Mouse (Mus musculus) kidney, embryonic 16.5 days (tissue): Measurements from ENCODE around the gene Olfr54. TPM values are rescaled to one million over a fixed set of nuclear protein-coding genes. Genes with fewer than 3 reads are reported as not detected.
"Not testable (repeated sequence)": the region's sequence is repeated elsewhere in the genome, so short reads cannot be mapped to it uniquely, and the experiment has no call there.

Experiments used
- ATAC-seq: fragments of 200-750 bp; cut with Nextera tagmentation; 2 replicates; pipeline ENCODE4 v1.8.0; 2017; ENCODE audit warnings: moderate TSS enrichment; ENCODE audit not compliant: low FRiP score, low TSS enrichment
- H3K27ac ChIP-seq: fragments of 300-500 bp; sonication (generic); 2 replicates; pipeline ENCODE4 v1.5.1; 2014; ENCODE audit warnings: low read length
- H3K27me3 ChIP-seq: fragments of 300-500 bp; sonication (generic); 2 replicates; pipeline ENCODE4 v1.6.1; 2014; ENCODE audit warnings: low read length, control low read depth, mixed read lengths; ENCODE audit not compliant: insufficient read depth
- H3K36me3 ChIP-seq: fragments of 300-500 bp; sonication (generic); 2 replicates; pipeline ENCODE4 v1.6.1; 2014; ENCODE audit warnings: low read length, control low read depth, mixed read lengths; ENCODE audit not compliant: insufficient read depth
- H3K4me1 ChIP-seq: fragments of 300-500 bp; sonication (generic); 2 replicates; pipeline ENCODE4 v1.6.1; 2014; ENCODE audit warnings: low read length, control low read depth, mixed read lengths; ENCODE audit not compliant: insufficient read depth
- H3K4me2 ChIP-seq: fragments of 300-500 bp; sonication (generic); replicated peaks from 2 replicates; pipeline ENCODE4 v1.6.1; 2014; ENCODE audit warnings: low read depth, low read length
- H3K4me3 ChIP-seq: fragments of 300-500 bp; sonication (generic); 2 replicates; pipeline ENCODE4 v1.5.1; 2014; ENCODE audit warnings: mild to moderate bottlenecking, low read length
- H3K9ac ChIP-seq: fragments of 300-500 bp; sonication (generic); replicated peaks from 2 replicates; pipeline ENCODE4 v1.6.1; 2014; ENCODE audit warnings: low read length
- H3K9me3 ChIP-seq: fragments of 300-500 bp; sonication (generic); 2 replicates; pipeline ENCODE4 v1.6.1; 2016; ENCODE audit warnings: low read length, control low read depth
- whole genome bisulfite sequencing: fragments of 180-500 bp; shearing (Covaris S2); extraction: QIAGEN DNeasy Blood & Tissue Kit; methylation state at CpG from one replicate; pipeline ENCODE4 v1.1.7; 2014; 5-methylcytosine and 5-hydroxymethylcytosine counted together
- polyA plus RNA-seq: library from polyadenylated mRNA; unstranded; fragments of >200 nt; fragmentation: Nextera tagmentation; extraction: Ambion mirVana; gene quantifications from 2 replicates; pipeline ENCODE4 v1.2.1, GENCODE M21; 2015

The Olfr54 gene
- polyA plus RNA-seq: not detected in 2 replicates

GRCm38 (mm10) chr11:51013936-51014335 lies at the start of gene Olfr54:
Gene Olfr54, plus strand, starts transcription at chr11:51014236.
- no peak within 1 kb of the TSS for H3K9ac ChIP-seq
- no peak within 1 kb of the TSS for H3K4me2 ChIP-seq
- H3K27me3 ChIP-seq: no peaks in the 10 kb centered on the region
- H3K27ac ChIP-seq: no peak within 1 kb of the TSS
- no peaks in the 10 kb centered on the region for H3K36me3 ChIP-seq
- no peaks in the 10 kb centered on the region for H3K9me3 ChIP-seq
- H3K4me1 ChIP-seq: no peaks in the 10 kb centered on the region
- H3K4me3 ChIP-seq: no peak within 1 kb of the TSS
- ATAC-seq: no peak
- 73% methylated on average over 1 of the region's 1 CpGs for WGBS

DNA sequence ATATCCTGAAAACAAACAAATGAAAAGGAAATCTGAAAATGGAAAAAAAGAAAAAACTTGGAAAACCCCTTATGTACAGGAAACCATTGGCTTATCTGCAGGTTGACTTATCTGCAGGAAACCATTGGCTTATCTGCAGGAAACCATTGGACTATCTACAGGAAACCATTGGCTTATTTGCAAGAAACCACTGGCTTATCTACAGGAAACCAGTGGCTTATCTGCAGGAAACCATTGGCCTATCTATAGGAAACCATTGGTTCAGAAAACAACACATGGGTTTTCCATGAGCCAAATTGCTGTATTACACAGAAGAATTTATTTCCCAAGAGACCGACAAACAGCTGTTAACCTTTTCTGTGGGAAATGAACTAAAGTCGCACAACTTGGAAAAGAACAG lies 49.1 kb upstream of the Olfr54 start:
- Histone ChIP-seq H3K27ac (no peak overlapping the region), H3K9me3 (no peaks in the 10 kb centered on the region), H3K9ac (no peak overlapping the region), H3K4me2 (no peak overlapping the region), H3K27me3 (no peaks in the 10 kb centered on the region), H3K4me1 (no peaks in the 10 kb centered on the region), H3K36me3 (no peaks in the 10 kb centered on the region), H3K4me3 (no peak overlapping the region)
- 76% methylated on average over 2 of the region's 2 CpGs for WGBS
- no peak for ATAC-seq

- no peak within 1 kb of the TSS for H3K9ac ChIP-seq
- no peaks in the 10 kb centered on the region for H3K27me3 ChIP-seq
- no peaks in the 10 kb centered on the region for H3K9me3 ChIP-seq
- no peak within 1 kb of the TSS for H3K4me3 ChIP-seq
- no peak within 1 kb of the TSS for H3K4me2 ChIP-seq
- 90% methylated on average over 11 of the region's 11 CpGs for WGBS
- no peak for ATAC-seq
- no peaks in the 10 kb centered on the region for H3K36me3 ChIP-seq
- H3K27ac ChIP-seq: no peak within 1 kb of the TSS
- no peaks in the 10 kb centered on the region for H3K4me1 ChIP-seq
These were observed 47.8 kb upstream of the Olfr54 start, which contains the start of gene Olfr1378 for GRCm38 (mm10) chr11:50966230-50966629. Gene Olfr1378, plus strand, starts transcription at chr11:50966530.

- Histone ChIP-seq H3K27ac (no peak overlapping the region), H3K27me3 (no peaks in the 10 kb centered on the region), H3K9me3 (no peaks in the 10 kb centered on the region), H3K4me3 (no peak overlapping the region), H3K4me1 (no peaks in the 10 kb centered on the region), H3K9ac (no peak overlapping the region), H3K4me2 (no peak overlapping the region), H3K36me3 (no peaks in the 10 kb centered on the region)
- 74% methylated on average over 4 of the region's 4 CpGs for WGBS
- ATAC-seq: no peak
These were observed 36.8 kb upstream of the Olfr54 start for GRCm38 (mm10) chr11:50977216-50977615.

GRCm38 (mm10) chr11:50981667-50982066 lies 32.4 kb upstream of the Olfr54 start, which contains the start of gene Olfr1377:
Gene Olfr1377, plus strand, starts transcription at chr11:50981967.
- H3K4me3 ChIP-seq: no peak within 1 kb of the TSS
- H3K9me3 ChIP-seq: no peaks in the 10 kb centered on the region
- no peak for ATAC-seq
- no peaks in the 10 kb centered on the region for H3K36me3 ChIP-seq
- no peak within 1 kb of the TSS for H3K4me2 ChIP-seq
- H3K9ac ChIP-seq: no peak within 1 kb of the TSS
- H3K4me1 ChIP-seq: no peaks in the 10 kb centered on the region
- WGBS: 72% methylated on average over 5 of the region's 5 CpGs
- H3K27me3 ChIP-seq: no peaks in the 10 kb centered on the region
- H3K27ac ChIP-seq: no peak within 1 kb of the TSS

GRCm38 (mm10) chr11:51003296-51003695 lies 10.7 kb upstream of the Olfr54 start, which contains the start of gene Olfr51:
Gene Olfr51, plus strand, starts transcription at chr11:51003596.
- Histone ChIP-seq H3K4me3 (no peak within 1 kb of the TSS), H3K27ac (no peak within 1 kb of the TSS), H3K9ac (no peak within 1 kb of the TSS), H3K4me1 (no peaks in the 10 kb centered on the region), H3K9me3 (no peaks in the 10 kb centered on the region), H3K27me3 (no peaks in the 10 kb centered on the region), H3K4me2 (no peak within 1 kb of the TSS), H3K36me3 (no peaks in the 10 kb centered on the region)
- 73% methylated on average over 5 of the region's 5 CpGs for WGBS
- no peak for ATAC-seq

- no peak overlapping the region for H3K9ac ChIP-seq
- no peak overlapping the region for H3K4me3 ChIP-seq
- no peaks in the 10 kb centered on the region for H3K27me3 ChIP-seq
- no peaks in the 10 kb centered on the region for H3K4me1 ChIP-seq
- H3K9me3 ChIP-seq: no peaks in the 10 kb centered on the region
- 63% methylated on average over 5 of the region's 5 CpGs for WGBS
- H3K27ac ChIP-seq: no peak overlapping the region
- no peak for ATAC-seq
- H3K4me2 ChIP-seq: no peak overlapping the region
- no peaks in the 10 kb centered on the region for H3K36me3 ChIP-seq
These were observed 2.2 kb upstream of the Olfr54 start for GRCm38 (mm10) chr11:51011821-51012220.

- no peak overlapping the region for H3K4me3 ChIP-seq
- H3K4me1 ChIP-seq: no peaks in the 10 kb centered on the region
- ATAC-seq: no peak
- H3K9me3 ChIP-seq: no peaks in the 10 kb centered on the region
- no peak overlapping the region for H3K27ac ChIP-seq
- 55% methylated on average over 2 of the region's 2 CpGs for WGBS
- H3K36me3 ChIP-seq: no peaks in the 10 kb centered on the region
- H3K9ac ChIP-seq: no peak overlapping the region
- no peaks in the 10 kb centered on the region for H3K27me3 ChIP-seq
- H3K4me2 ChIP-seq: no peak overlapping the region
These were observed 2.3 kb downstream of the Olfr54 start for GRCm38 (mm10) chr11:51016341-51016740.

GRCm38 (mm10) chr11:51026811-51027210 lies 12.8 kb downstream of the Olfr54 start:
- not testable (repeated sequence) for H3K27me3 ChIP-seq, H3K27ac ChIP-seq, H3K4me2 ChIP-seq, ATAC-seq, H3K4me1 ChIP-seq, H3K9ac ChIP-seq, H3K4me3 ChIP-seq, H3K9me3 ChIP-seq, H3K36me3 ChIP-seq
- WGBS: 87% methylated on average over 11 of the region's 11 CpGs

- H3K9me3 ChIP-seq, H3K9ac ChIP-seq, H3K27ac ChIP-seq, H3K4me3 ChIP-seq, H3K27me3 ChIP-seq, ATAC-seq, H3K4me2 ChIP-seq, H3K4me1 ChIP-seq, H3K36me3 ChIP-seq: not testable (repeated sequence)
- 39% methylated on average over 8 of the region's 8 CpGs for WGBS
These were observed 15.3 kb downstream of the Olfr54 start for GRCm38 (mm10) chr11:51029381-51029780.
